In genomic region chr4:125125361-125125921, GRCm38 (mm10) we compare ENCODE assay signal across 12 mouse cellular contexts. TPM values are rescaled to one million over a fixed set of nuclear protein-coding genes. Genes with fewer than 3 reads are reported as not detected.
DNase-seq lines count a peak whose midpoint lies in the region; ATAC-seq and TF ChIP-seq lines count a peak whose summit lies in the region.
"Had no signal": no experiment of that assay in that cellular context is flagged by ENCODE, and none has a peak within 500 bp of the region (broad histone marks: within the 10 kb centered on the region; RNA-seq: fewer than 3 reads in every experiment).

No protein-coding gene starts in this region.

- H3K4me1 ChIP-seq in kidney, embryonic 15.5 days, result peaks cover 53% of the 10 kb centered on the region
- peaks cover 26% of the 10 kb centered on the region for H3K4me1 ChIP-seq in kidney, embryonic 14.5 days (ENCODE audit: control insufficient read depth, insufficient read depth, low read length)
- H3K4me1 ChIP-seq in E14TG2a.4 (replicated peaks; ENCODE audit: low read depth, low read length), result peaks cover 95% of the 10 kb centered on the region
- H3K4me1 ChIP-seq in brown adipose tissue, adult 24 weeks (ENCODE audit: control insufficient read depth, insufficient read depth, insufficient read length, low read length), result peaks cover 47% of the 10 kb centered on the region
- peaks cover 61% of the 10 kb centered on the region for H3K4me1 ChIP-seq in liver, embryonic 15.5 days (replicated peaks)

- no peak for ATAC-seq in kidney, embryonic 15.5 days (replicated peaks; ENCODE audit: low FRiP score)
- ATAC-seq in kidney, embryonic 14.5 days (ENCODE audit: low FRiP score, low TSS enrichment), result no peak
- no peak for ATAC-seq in liver, embryonic 15.5 days (ENCODE audit: insufficient read depth)

- WGBS in kidney, embryonic 15.5 days, result 80% methylated on average over 7 of the region's 7 CpGs
- WGBS in kidney, embryonic 14.5 days, result 78% methylated on average over 7 of the region's 7 CpGs
- WGBS in liver, embryonic 15.5 days (ENCODE audit: insufficient replicate concordance), result 66% methylated on average over 7 of the region's 7 CpGs

- no peak overlapping the region for H3K4me3 ChIP-seq in kidney, embryonic 15.5 days (replicated peaks)
- H3K4me3 ChIP-seq in kidney, embryonic 14.5 days (ENCODE audit: low read length), result no peak overlapping the region
- peak overlapping the region; percentile 91 for H3K4me3 ChIP-seq in E14TG2a.4 (replicated peaks; ENCODE audit: low read length)
- H3K4me3 ChIP-seq in brown adipose tissue, adult 24 weeks (ENCODE audit: insufficient read depth, low read depth, low read length), result peak overlapping the region; percentile 24
- H3K4me3 ChIP-seq in liver, embryonic 15.5 days (replicated peaks), result no peak overlapping the region

- no peak overlapping the region for H3K9ac ChIP-seq in kidney, embryonic 15.5 days
- no peak overlapping the region for H3K9ac ChIP-seq in kidney, embryonic 14.5 days (ENCODE audit: low read depth, low read length)
- H3K9ac ChIP-seq in liver, embryonic 15.5 days, result no peak overlapping the region

- no peaks in the 10 kb centered on the region for H3K9me3 ChIP-seq in kidney, embryonic 15.5 days (replicated peaks)
- no peaks in the 10 kb centered on the region for H3K9me3 ChIP-seq in kidney, embryonic 14.5 days (ENCODE audit: control insufficient read depth, low read length)
- no peaks in the 10 kb centered on the region for H3K9me3 ChIP-seq in E14TG2a.4 (ENCODE audit: low read length)
- no peaks in the 10 kb centered on the region for H3K9me3 ChIP-seq in liver, embryonic 15.5 days (replicated peaks)

- H3K27ac ChIP-seq in kidney, embryonic 15.5 days, result 0 out of 2 replicates have a peak overlapping the region, but pooled peaks have one; percentile 46
- no peak overlapping the region for H3K27ac ChIP-seq in kidney, embryonic 14.5 days (ENCODE audit: low read depth, low read length)
- H3K27ac ChIP-seq in brown adipose tissue, adult 24 weeks (replicated peaks; ENCODE audit: low read depth, low read length), result peak overlapping the region; percentile 80
- no peak overlapping the region for H3K27ac ChIP-seq in liver, embryonic 15.5 days (replicated peaks)

- no peak for TF ChIP-seq CTCF in E14TG2a.4 (conservative IDR thresholded peaks at IDR 0.05; ENCODE audit: low read length)

- no peak overlapping the region for H3K4me2 ChIP-seq in kidney, embryonic 15.5 days
- no peak overlapping the region for H3K4me2 ChIP-seq in kidney, embryonic 14.5 days (replicated peaks; ENCODE audit: low read depth, low read length)
- 0 out of 2 replicates have a peak overlapping the region, but pooled peaks have one; percentile 9 for H3K4me2 ChIP-seq in liver, embryonic 15.5 days

- peaks cover 21% of the 10 kb centered on the region; the same call in 1 of the 2 replicates for H3K27me3 ChIP-seq in kidney, embryonic 15.5 days
- 0 out of 2 replicates have a peak, but pooled peaks cover 5% of the 10 kb centered on the region for H3K27me3 ChIP-seq in kidney, embryonic 14.5 days (ENCODE audit: control insufficient read depth, insufficient read depth, low read length)
- H3K27me3 ChIP-seq in E14TG2a.4 (ENCODE audit: insufficient read depth, low read length), result peaks cover 18% of the 10 kb centered on the region
- H3K27me3 ChIP-seq in liver, embryonic 15.5 days, result no peaks in the 10 kb centered on the region

- peaks cover 7% of the 10 kb centered on the region; the same call in 1 of the 2 replicates for H3K36me3 ChIP-seq in kidney, embryonic 15.5 days
- no peaks in the 10 kb centered on the region for H3K36me3 ChIP-seq in kidney, embryonic 14.5 days (ENCODE audit: control insufficient read depth, insufficient read depth, low read length)
- peaks cover 61% of the 10 kb centered on the region for H3K36me3 ChIP-seq in E14TG2a.4 (ENCODE audit: insufficient read depth, low read length)
- no peaks in the 10 kb centered on the region for H3K36me3 ChIP-seq in liver, embryonic 15.5 days (replicated peaks)

- no peak for DNase-seq in lung, postnatal 14 days
- DNase-seq in retina, postnatal 1 day, result no peak
- no peak for DNase-seq in kidney, adult 9 months
- DNase-seq: cerebellum, adult 8-10 months; layer of hippocampus, adult 9-11 months; right cerebral cortex, postnatal 14 days had no signal

RNA-seq across cellular contexts. Expression of gene Zc3h12a, which starts 2.2 kb away (rescaled TPM):
- 0.33 and 0.44 TPM in 2 replicates for polyA plus RNA-seq in kidney, embryonic 15.5 days (2015; fragmentation: Nextera tagmentation; extraction: Ambion mirVana)
- 0.60 and 0.61 TPM in 2 replicates for polyA plus RNA-seq in kidney, embryonic 14.5 days (2014; fragmentation: Nextera tagmentation; extraction: Ambion mirVana)
- 3.1 and 5.4 TPM in 2 replicates for polyA plus RNA-seq in brown adipose tissue, adult 24 weeks (2012; ENCODE audit: insufficient read depth, insufficient read length, missing spikeins)
- 0.51 and 0.61 TPM in 2 replicates for polyA plus RNA-seq in liver, embryonic 15.5 days (2015; fragmentation: Nextera tagmentation; extraction: Ambion mirVana)

RNA-seq across cellular contexts. Expression of gene Meaf6, which starts 40.5 kb away (rescaled TPM):
- 64.1 and 67.8 TPM in 2 replicates for polyA plus RNA-seq in kidney, embryonic 15.5 days (2015; fragmentation: Nextera tagmentation; extraction: Ambion mirVana)
- 64.3 and 72.1 TPM in 2 replicates for polyA plus RNA-seq in kidney, embryonic 14.5 days (2014; fragmentation: Nextera tagmentation; extraction: Ambion mirVana)
- polyA plus RNA-seq in brown adipose tissue, adult 24 weeks (2012; ENCODE audit: insufficient read depth, insufficient read length, missing spikeins), result 15.2 and 16.5 TPM in 2 replicates
- 16.3 and 18.3 TPM in 2 replicates for polyA plus RNA-seq in liver, embryonic 15.5 days (2015; fragmentation: Nextera tagmentation; extraction: Ambion mirVana)

RNA-seq across cellular contexts. Expression of gene Snip1, which starts 59.0 kb away (rescaled TPM):
- polyA plus RNA-seq in kidney, embryonic 15.5 days (2015; fragmentation: Nextera tagmentation; extraction: Ambion mirVana), result 29.0 and 31.0 TPM in 2 replicates
- polyA plus RNA-seq in kidney, embryonic 14.5 days (2014; fragmentation: Nextera tagmentation; extraction: Ambion mirVana), result 30.6 and 36.9 TPM in 2 replicates
- polyA plus RNA-seq in brown adipose tissue, adult 24 weeks (2012; ENCODE audit: insufficient read depth, insufficient read length, missing spikeins), result 8.0 and 9.0 TPM in 2 replicates
- 14.2 and 15.1 TPM in 2 replicates for polyA plus RNA-seq in liver, embryonic 15.5 days (2015; fragmentation: Nextera tagmentation; extraction: Ambion mirVana)

RNA-seq across cellular contexts. Expression of gene Dnali1, which starts 59.9 kb away (rescaled TPM):
- not detected in 2 replicates for polyA plus RNA-seq in kidney, embryonic 15.5 days (2015; fragmentation: Nextera tagmentation; extraction: Ambion mirVana)
- polyA plus RNA-seq in kidney, embryonic 14.5 days (2014; fragmentation: Nextera tagmentation; extraction: Ambion mirVana), result 0.11 TPM in 1 of 2 replicates, not detected in the other
- polyA plus RNA-seq in brown adipose tissue, adult 24 weeks (2012; ENCODE audit: insufficient read depth, insufficient read length, missing spikeins), result not detected in 2 replicates
- polyA plus RNA-seq in liver, embryonic 15.5 days (2015; fragmentation: Nextera tagmentation; extraction: Ambion mirVana), result not detected in 2 replicates
- polyA plus RNA-seq: liver, embryonic 16.5 days had no signal

Comparison
In these comparisons a context has a peak if more than half of its experiments do, and no peak if none do; other contexts are left out.
1. H3K27ac ChIP-seq: peak in kidney, embryonic 15.5 days (single experiment) and brown adipose tissue, adult 24 weeks (single experiment); none in kidney, embryonic 14.5 days (single experiment) and liver, embryonic 15.5 days (single experiment).
2. H3K4me3 ChIP-seq: peak in E14TG2a.4 (single experiment) and brown adipose tissue, adult 24 weeks (single experiment); none in kidney, embryonic 15.5 days (single experiment), kidney, embryonic 14.5 days (single experiment) and liver, embryonic 15.5 days (single experiment).